Mouse (Mus musculus) hematopoietic stem cell, adult 5-6 weeks (primary cell): Measurements from ENCODE around the gene Crhr1. TPM values are rescaled to one million over a fixed set of nuclear protein-coding genes. Genes with fewer than 3 reads are reported as not detected.

Experiments used
- ATAC-seq, 2 experiments: fragments of 125-278 bp in 1 of 2; replicated peaks in 1 of 2; 2 replicates each; pipeline ENCODE4 v1.8.0; 2016 to 2017; ENCODE audit warnings: inconsistent platforms in 2 of 2, mild to moderate bottlenecking in 2 of 2, moderate number of reproducible peaks in 2 of 2, low read depth in 1 of 2, moderate TSS enrichment in 1 of 2; ENCODE audit not compliant: low FRiP score in 2 of 2, poor library complexity in 2 of 2, severe bottlenecking in 2 of 2, insufficient read depth in 1 of 2, low TSS enrichment in 1 of 2
- total RNA-seq: library from RNA; stranded (forward); fragments of 172-1452, 232-1000 nt; gene quantifications from 2 replicates; pipeline ENCODE4 v1.2.3, GENCODE M21; 2017

Crhr1 gene
- total RNA-seq, result not detected in 2 replicates

DNA sequence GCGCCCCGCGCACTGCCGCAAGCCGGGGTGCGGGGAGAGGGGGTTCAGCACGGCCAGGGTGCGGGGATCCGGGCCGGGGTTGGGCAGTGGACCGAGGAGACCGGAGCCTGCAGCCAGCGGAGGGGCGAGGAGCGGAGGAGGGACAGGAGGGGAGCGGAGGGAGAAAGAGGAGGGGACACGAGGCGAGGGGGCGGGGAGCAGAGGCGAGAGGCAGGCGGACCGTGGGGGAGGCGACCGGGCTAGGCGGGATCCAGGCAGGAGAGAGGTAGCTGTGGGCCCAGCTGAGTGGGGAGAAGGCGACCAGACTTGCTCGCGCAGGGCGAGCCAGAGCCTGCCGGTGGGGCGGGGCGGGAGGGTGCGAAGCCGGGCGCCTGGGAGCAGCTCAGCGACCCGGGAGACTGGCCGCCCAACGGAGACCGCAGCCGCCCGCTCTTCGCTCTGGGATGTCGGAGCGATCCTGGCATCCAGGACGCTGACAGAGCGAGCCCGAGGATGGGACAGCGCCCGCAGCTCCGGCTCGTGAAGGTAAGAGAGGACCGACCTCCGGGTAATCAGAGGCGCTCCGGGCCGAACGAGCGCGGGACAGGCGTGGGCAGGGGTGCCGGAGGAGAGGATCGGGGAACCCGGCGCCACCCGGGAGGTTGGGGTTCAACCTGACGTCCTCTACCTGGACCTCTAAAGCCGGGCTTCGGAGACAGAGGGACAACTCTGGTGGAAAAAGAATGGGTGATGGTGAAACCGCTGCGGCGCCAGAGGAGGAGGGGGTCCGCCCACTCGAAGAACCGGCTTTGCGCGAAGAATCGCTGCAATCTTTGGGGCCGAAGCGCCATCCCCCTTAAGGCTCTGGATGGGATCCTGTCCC, at the start of gene Crhr1:
Gene Crhr1 (plus strand): TSS at position 276 of the 862 bp plus-strand sequence.
- no peak for ATAC-seq

- ATAC-seq, result no peak
These were observed 49.4 kb upstream of the Crhr1 start for GRCm38 (mm10) chr11:104083248-104083647.

DNA sequence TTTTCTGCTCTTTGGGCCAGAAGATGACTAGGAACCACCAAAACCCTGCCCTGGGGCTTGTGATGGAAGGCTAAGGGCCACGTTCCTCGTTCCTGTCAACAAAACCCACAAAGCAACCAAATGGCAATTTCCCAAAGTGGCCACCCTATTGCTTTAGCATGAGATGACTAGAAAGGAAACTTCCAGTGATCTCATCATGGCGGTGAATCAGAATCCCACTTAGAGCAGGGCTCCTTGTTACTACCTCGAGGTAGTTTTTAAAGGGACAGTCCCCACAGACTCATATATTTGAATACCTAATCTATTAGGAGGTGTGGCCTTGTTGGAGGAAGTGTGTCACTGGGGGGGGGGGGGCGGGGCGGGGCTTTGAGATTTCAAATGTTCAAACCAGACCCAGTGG, 48.9 kb upstream of the Crhr1 start:
- ATAC-seq, result no peak

DNA sequence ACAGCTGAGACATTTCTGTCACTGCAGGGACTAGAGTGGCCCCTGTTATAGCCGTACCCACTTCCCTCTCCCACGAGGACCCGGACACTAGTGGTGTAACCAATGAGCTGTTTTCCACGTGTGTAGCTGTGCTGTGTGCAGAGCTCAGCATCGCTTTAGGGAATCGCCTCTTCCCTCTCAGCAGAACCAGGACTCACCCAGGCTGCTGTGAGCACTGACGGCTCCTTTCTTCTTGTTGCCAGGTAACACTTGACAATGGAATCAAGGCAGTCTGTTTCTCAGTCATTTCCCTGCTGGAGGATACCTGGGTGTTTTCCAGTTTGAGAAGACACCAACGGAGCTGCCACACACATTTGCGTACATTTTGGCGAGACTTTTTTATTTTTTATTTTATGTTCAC, 44.1 kb upstream of the Crhr1 start:
- no peak for ATAC-seq

DNA sequence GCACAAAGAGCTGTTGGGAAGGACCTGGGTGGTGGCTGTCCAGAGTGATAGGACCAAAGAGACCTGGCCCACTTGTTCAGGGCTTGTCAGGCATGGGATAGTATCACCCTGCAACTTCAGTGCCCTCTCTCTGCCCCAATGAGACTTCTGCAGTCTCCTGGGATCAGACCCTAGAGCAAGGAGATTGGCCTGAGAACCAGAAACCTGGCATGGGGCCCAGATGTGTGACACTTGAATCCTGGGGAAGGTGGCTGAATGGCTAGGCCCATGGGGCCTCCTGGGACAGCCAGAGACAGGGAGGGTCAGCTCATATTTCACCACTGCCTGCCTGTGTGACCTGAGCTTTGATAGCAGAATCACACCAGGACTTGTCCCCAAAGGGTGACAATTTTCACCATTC, 41.9 kb upstream of the Crhr1 start:
- no peak for ATAC-seq

DNA sequence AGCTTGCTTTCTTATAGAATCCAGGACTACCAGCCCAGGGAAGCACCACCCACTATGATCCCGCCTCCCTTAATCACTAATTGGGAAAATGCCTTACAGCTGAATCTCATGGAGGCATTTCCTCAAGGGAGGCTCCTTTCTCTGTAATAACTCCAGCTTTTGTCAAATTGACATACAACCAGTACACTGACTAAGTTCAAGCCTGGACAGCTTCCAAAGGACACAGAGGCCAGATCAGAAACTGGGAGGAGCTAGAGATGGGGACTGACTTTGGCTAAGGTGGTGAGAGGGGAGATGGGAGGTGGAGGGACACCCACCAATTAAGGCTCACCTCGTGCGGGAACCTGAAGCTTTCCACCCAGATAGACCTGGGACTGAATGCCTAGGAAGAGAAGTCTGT, 37.5 kb upstream of the Crhr1 start:
- no peak for ATAC-seq

DNA sequence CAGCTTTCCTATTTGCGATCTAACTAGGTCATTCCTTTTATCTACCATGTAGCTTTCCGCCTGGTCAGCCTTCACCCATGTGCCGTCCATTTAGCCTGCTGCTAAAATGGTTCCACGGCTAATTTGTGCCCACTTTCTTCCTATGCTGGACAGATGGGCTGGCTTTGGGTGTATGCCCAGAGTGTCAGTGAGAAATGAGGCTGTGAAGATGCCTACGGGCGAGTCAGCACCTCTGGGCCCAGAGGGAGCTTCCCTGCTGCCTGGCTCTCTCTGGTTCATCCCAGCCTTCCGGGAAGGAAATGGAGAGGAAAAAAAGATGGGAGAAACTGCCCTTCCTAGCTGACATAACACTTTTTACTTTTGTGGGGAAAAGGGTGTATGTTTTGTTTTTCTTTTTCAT, 36.1 kb upstream of the Crhr1 start:
- no peak for ATAC-seq

- ATAC-seq, result no peak
These were observed 33.1 kb upstream of the Crhr1 start for GRCm38 (mm10) chr11:104099542-104099941.

GRCm38 (mm10) chr11:104102641-104103040, 30.0 kb upstream of the Crhr1 start:
- ATAC-seq, result no peak

- no peak for ATAC-seq
These were observed 26.3 kb upstream of the Crhr1 start for GRCm38 (mm10) chr11:104106329-104106728.

DNA sequence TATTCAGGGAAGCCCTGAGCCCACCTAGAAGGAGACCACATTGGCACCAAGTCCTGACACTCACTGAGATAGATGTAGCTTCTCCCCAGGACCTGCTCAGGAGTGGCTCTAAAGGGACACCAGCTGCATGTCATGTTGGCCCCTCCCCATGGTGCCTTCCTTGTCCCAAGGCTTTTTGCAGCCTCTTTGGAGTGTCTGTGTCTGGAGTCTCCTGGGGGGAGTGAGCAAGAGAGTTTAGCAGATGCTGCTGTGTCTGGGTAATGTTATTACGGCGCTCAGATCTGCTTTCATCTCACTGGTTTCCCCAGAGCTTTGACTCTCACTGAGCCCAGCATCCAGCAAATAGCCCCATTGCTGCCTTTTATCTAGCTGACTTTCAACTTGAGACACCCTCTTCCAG, 25.7 kb upstream of the Crhr1 start:
- ATAC-seq, result no peak

DNA sequence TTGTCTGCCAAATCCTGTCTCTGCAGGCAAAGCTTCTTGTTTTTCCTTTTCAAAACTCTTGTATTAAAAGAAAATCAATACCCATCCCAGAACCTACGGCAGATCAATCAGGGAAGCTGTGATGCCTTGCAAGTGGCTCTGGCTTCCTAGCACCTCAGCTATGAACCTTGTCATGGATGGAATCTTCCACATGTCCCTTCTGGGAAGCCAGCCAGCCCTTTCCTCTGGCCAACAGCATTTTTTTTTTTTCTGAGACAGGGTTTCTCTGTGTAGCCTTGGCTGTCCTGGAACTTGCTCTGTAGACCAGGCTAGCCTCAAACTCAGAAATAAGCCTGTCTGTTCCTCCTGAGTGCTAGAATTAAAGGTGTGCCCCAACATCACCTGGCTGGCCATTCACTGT, 22.3 kb upstream of the Crhr1 start:
- no peak for ATAC-seq

GRCm38 (mm10) chr11:104111851-104112250, 20.8 kb upstream of the Crhr1 start:
- ATAC-seq, result no peak

GRCm38 (mm10) chr11:104113699-104114098, 19.0 kb upstream of the Crhr1 start:
- no peak for ATAC-seq

GRCm38 (mm10) chr11:104114690-104115089, 18.0 kb upstream of the Crhr1 start:
- ATAC-seq, result peak; percentile 17 to 58; a peak in 2 of 4 replicates

DNA sequence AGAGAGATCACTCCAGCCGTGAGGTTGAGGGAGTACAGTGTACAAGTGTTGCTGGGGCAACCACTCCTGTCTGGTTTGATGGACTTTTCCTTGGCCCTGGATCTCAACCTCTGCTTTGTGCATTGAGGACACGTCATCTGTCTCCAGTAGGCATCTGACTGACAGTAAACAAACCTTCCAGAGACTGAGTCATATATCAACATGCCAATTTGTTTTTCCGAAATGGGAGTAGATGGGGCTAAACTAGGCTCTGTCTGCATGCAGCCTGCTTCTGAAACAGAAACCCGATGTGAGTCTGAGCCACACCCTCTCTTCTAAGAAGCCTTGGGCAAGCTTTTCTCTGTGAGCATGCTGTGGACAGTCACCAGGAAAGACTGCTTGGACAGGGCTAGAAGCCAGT, 14.3 kb upstream of the Crhr1 start:
- no peak for ATAC-seq

DNA sequence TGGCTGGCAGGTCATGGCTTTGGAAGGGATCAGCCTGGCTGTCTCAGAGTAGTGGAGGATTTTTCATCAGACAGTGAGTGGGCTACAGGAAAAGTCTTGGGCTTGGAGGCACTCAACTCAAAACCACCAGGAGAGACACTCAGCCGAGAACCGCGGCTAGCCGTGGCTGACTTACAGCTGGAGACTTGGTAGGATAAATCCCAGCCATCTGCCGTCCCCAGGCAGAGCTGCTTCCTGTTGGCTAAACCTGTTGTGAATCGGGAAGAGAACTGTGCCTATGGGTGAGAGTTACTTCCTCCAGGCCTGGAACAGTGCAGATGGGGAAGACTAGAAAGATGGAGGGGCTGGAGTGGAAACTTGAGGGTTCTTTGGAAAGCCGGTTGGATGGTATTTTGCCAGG, 9.7 kb upstream of the Crhr1 start:
- no peak for ATAC-seq

GRCm38 (mm10) chr11:104123479-104123878, 9.2 kb upstream of the Crhr1 start:
- no peak for ATAC-seq

DNA sequence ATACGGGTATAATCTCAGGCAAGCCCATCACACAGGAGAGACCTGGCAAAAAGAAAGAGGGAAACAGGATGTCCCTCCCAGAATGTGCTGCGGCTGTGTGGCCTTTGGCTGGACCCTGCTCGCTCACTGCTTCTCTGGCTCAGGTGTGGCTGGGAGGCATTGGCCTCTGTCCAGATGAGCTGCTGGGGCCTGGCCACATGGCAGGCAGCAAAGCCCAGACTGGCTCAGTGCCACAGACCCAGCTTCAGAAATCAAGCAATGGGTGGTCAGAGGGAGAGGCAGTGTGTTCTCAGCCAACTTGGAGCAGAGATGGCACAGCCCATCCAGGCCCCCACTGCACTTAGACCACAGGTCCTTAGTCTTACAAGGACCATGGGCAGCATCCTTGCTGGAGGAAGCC, 8.1 kb upstream of the Crhr1 start:
- ATAC-seq, result no peak; a peak in 1 of 4 replicates
